Mouse (Mus musculus) cortical plate, adult 2 months (tissue): ENCODE measurements at regions not wholly inside any gene's neighbourhood (a gene's known extent, or its start where the extent isn't known, plus 50 kb on each side); places are given as distances from the start of the nearest gene placed in this dataset.

ENCODE experiments used
- H3K27ac ChIP-seq: fragments of 200-500 bp; 2 replicates; pipeline ENCODE4 v1.5.1; 2012; ENCODE audit warnings: low read length, control low read depth, inconsistent platforms; ENCODE audit not compliant: insufficient read depth
- H3K4me1 ChIP-seq: fragments of 200-500 bp; 2 replicates; pipeline ENCODE4 v1.6.1; 2011; ENCODE audit warnings: low read length; ENCODE audit not compliant: control insufficient read depth, insufficient read depth
- H3K4me3 ChIP-seq: fragments of 200-500 bp; 2 replicates; pipeline ENCODE4 v1.5.1; 2011; ENCODE audit warnings: mild to moderate bottlenecking, low read length, control low read depth; ENCODE audit not compliant: insufficient read depth
- CTCF ChIP-seq: fragments of 200-500 bp; IDR thresholded peaks from 2 replicates; pipeline ENCODE4 v1.5.1; 2011; ENCODE audit warnings: mild to moderate bottlenecking, control low read depth, low read length; ENCODE audit not compliant: insufficient read depth; ENCODE audit errors: extremely low read depth
- POLR2A ChIP-seq: fragments of 200-500 bp; IDR thresholded peaks from 2 replicates; pipeline ENCODE4 v1.6.1; 2011; ENCODE audit warnings: mild to moderate bottlenecking, low read length, control low read depth; ENCODE audit not compliant: insufficient read depth; ENCODE audit errors: extremely low read depth

GRCm38 (mm10) chr17:15140391-15140790 lies 99.1 kb upstream of the Gm3448 start:
- H3K4me1 ChIP-seq, result no peaks in the 10 kb centered on the region
- H3K27ac ChIP-seq, result no peak overlapping the region
- H3K4me3 ChIP-seq, result no peak overlapping the region
- TF ChIP-seq POLR2A (no peak), CTCF (no peak)
